Mouse (Mus musculus) adrenal gland, adult 18-20 months (tissue): ENCODE measurements around the gene Cdk14. TPM values are rescaled to one million over a fixed set of nuclear protein-coding genes. Genes with fewer than 3 reads are reported as not detected.

Source experiments
- DNase-seq, 2 experiments: peaks; one replicate each; pipeline ENCODE4 v3.0.0; 2021 to 2022; ENCODE audit warnings: low spot score in 2 of 2
- total RNA-seq, 2 experiments: library from RNA; stranded (reverse); gene quantifications; 1 replicate in 1 of 2; 2 replicates in 1 of 2; pipeline ENCODE4 v1.2.3; 2021

Cdk14 gene
- total RNA-seq, 2 experiments from 2014 or later, result 8.7 to 15.9 TPM

- DNase-seq, result no peak
Observed at GRCm38 (mm10) chr5:5109017-5109416, 311.1 kb downstream of the Cdk14 start.

- no peak for DNase-seq
Observed at GRCm38 (mm10) chr5:5096248-5096915, 323.7 kb downstream of the Cdk14 start.

- DNase-seq, result no peak
Observed at GRCm38 (mm10) chr5:5092736-5093135, 327.4 kb downstream of the Cdk14 start.

GRCm38 (mm10) chr5:5071526-5071925 lies 348.6 kb downstream of the Cdk14 start:
- DNase-seq, result no peak

GRCm38 (mm10) chr5:5064686-5065085 lies 355.4 kb downstream of the Cdk14 start:
- DNase-seq, result no peak

GRCm38 (mm10) chr5:5056102-5056883 lies 363.8 kb downstream of the Cdk14 start:
- no peak for DNase-seq

GRCm38 (mm10) chr5:5055494-5055893 lies 364.6 kb downstream of the Cdk14 start:
- no peak for DNase-seq

- no peak for DNase-seq
Observed at GRCm38 (mm10) chr5:5054270-5054669, 365.8 kb downstream of the Cdk14 start.

- no peak for DNase-seq
Observed at GRCm38 (mm10) chr5:5044326-5044725, 375.8 kb downstream of the Cdk14 start.

- no peak for DNase-seq
Observed at GRCm38 (mm10) chr5:5042735-5043134, 377.4 kb downstream of the Cdk14 start.

- DNase-seq, result no peak
Observed at GRCm38 (mm10) chr5:5041480-5041879, 378.6 kb downstream of the Cdk14 start.

GRCm38 (mm10) chr5:5039700-5040284 lies 380.3 kb downstream of the Cdk14 start:
- no peak for DNase-seq

- no peak for DNase-seq
Observed at GRCm38 (mm10) chr5:5033445-5033844, 386.7 kb downstream of the Cdk14 start.

- no peak for DNase-seq
Observed at GRCm38 (mm10) chr5:5032847-5033246, 387.3 kb downstream of the Cdk14 start.

- DNase-seq, result no peak
Observed at GRCm38 (mm10) chr5:5032446-5032845, 387.7 kb downstream of the Cdk14 start.

GRCm38 (mm10) chr5:5030431-5030830 lies 389.7 kb downstream of the Cdk14 start:
- no peak for DNase-seq

- DNase-seq, result no peak
Observed at GRCm38 (mm10) chr5:5018959-5019358, 401.2 kb downstream of the Cdk14 start.

- no peak for DNase-seq
Observed at GRCm38 (mm10) chr5:5018242-5018641, 401.9 kb downstream of the Cdk14 start.

- no peak for DNase-seq
Observed at GRCm38 (mm10) chr5:5013783-5014182, 406.3 kb downstream of the Cdk14 start.

- DNase-seq, result no peak
Observed at GRCm38 (mm10) chr5:5012521-5013346, 407.4 kb downstream of the Cdk14 start.

- DNase-seq, result no peak
Observed at GRCm38 (mm10) chr5:5008153-5008745, 411.9 kb downstream of the Cdk14 start.
